Mouse (Mus musculus) gastrocnemius, adult 8-10 months (tissue): ENCODE data around the gene Pou1f1. TPM values are rescaled to one million over a fixed set of nuclear protein-coding genes. Genes with fewer than 3 reads are reported as not detected.

ENCODE experiments used
- DNase-seq, 2 experiments: peaks; one replicate each; pipeline ENCODE4 v3.0.0; 2022; ENCODE audit warnings: low spot score in 2 of 2
- total RNA-seq, 4 experiments: library from RNA; stranded (reverse); gene quantifications; 2 replicates each; pipeline ENCODE4 v1.2.4; 2022

Pou1f1 gene
- total RNA-seq, 4 experiments from 2014 or later = not detected

- no peak for DNase-seq
Observed at GRCm38 (mm10) chr16:65564306-65564705, 44.0 kb downstream of the Pou1f1 start.

DNA sequence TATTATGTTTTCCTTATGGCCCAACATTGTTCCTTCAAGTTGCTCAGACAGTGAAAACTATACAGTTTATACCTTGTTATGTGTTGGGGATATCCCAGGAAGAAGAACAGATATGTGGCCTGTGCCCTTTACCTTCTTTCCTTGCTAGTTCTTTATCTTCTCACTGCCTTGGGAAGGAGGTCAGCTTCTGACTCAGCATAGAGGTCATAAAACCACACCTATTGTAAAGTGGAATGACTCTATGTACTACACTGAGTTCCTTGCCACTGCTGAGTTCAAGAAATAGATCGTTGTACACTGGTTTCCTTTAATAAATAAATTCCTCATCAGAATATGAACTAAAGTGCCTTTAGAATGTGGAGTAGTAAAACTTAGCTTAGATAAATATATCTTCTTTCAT, 44.6 kb downstream of the Pou1f1 start:
- no peak for DNase-seq

GRCm38 (mm10) chr16:65568853-65569252, 48.5 kb downstream of the Pou1f1 start:
- DNase-seq = no peak

- DNase-seq = no peak
Observed at GRCm38 (mm10) chr16:65577298-65578029, 57.2 kb downstream of the Pou1f1 start.

Other genes starting within 250 kb of the Pou1f1 start
- gene Chmp2b, start 42.2 kb downstream of the Pou1f1 start, total RNA-seq = 10 to 100 TPM; 30.4 to 32.9 (median 31.8) TPM